Mouse (Mus musculus): ENCODE measurements around the gene Anxa3. TPM values are rescaled to one million over a fixed set of nuclear protein-coding genes. Genes with fewer than 3 reads are reported as not detected.

The Anxa3 gene
- polyA plus RNA-seq (2012; rRNA removed), result 24.5 and 26.4 TPM in 2 replicates

GRCm38 (mm10) chr5:96792936-96793718 lies at the start of gene Anxa3:
Anxa3 (plus strand) TSS chr5:96793339.

Other genes with a start within 250 kb of the Anxa3 start
- 7.9 and 8.6 TPM in 2 replicates for gene Bmp2k, start 204.3 kb downstream of the Anxa3 start, polyA plus RNA-seq (2012; rRNA removed)

Data from central nervous system, embryonic 18 days (tissue).